Mouse (Mus musculus): ENCODE measurements around the gene Gtsf1. TPM values are rescaled to one million over a fixed set of nuclear protein-coding genes. Genes with fewer than 3 reads are reported as not detected.
A peak's percentile ranks its signal among the peaks of the same experiment; 100 is the strongest.

Gene Gtsf1
- polyA plus RNA-seq, 1 experiment from 2014 or later: not detected

DNA sequence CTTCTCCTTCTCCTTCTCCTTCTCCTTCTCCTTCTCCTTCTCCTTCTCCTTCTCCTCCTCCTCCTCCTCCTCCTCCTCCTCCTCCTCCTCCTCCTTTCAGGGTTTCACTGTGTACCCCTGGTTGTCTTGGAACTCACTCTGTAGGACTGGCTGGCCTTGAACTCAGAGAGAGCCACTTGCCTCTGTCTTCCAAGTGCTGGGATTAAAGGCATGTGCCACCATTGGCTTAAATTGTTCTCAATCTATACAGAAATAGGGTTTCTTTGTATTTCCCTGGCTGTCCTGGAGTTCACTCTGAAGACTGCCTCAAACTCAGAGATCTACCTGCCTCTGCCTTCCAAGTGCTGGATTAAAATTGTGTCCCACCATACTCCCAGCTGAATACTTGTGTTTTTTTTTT, 57.8 kb downstream of the Gtsf1 start:
- Histone ChIP-seq H3K27ac (no peak overlapping the region), H3K27me3 (peaks cover 5% of the 10 kb centered on the region; the same call in 1 of the 2 replicates), H3K9me3 (no peaks in the 10 kb centered on the region), H3K4me1 (peaks cover under 1% of the 10 kb centered on the region; the same call in 1 of the 2 replicates), H3K4me2 (no peak overlapping the region), H3K36me3 (replicated peaks) (no peaks in the 10 kb centered on the region), H3K9ac (no peak overlapping the region), H3K4me3 (replicated peaks) (no peak overlapping the region)
- ATAC-seq (ENCODE audit: low FRiP score): no peak

DNA sequence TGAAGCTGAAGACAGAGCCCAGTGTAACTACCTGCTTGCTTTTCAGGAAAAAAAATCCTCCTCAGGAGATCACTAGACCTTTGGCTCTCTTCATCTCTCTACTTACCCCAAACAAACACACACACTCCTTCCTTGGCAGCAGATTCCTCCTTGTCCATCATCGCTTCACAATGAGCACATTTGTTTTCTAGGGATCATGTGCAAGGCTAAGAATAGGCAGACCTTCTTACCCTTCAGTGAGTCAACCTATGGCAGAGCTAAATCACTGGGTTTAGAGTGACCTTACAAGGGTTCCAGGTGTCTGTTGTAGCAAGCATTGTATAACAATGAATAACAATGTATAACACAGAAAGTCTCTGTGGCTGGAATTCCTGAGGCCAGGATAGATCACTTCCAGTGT, 58.5 kb downstream of the Gtsf1 start:
- no peak overlapping the region for H3K27ac ChIP-seq
- H3K9me3 ChIP-seq: no peaks in the 10 kb centered on the region
- no peak overlapping the region for H3K4me3 ChIP-seq (replicated peaks)
- H3K27me3 ChIP-seq: peaks cover 11% of the 10 kb centered on the region; the same call in 1 of the 2 replicates
- ATAC-seq (ENCODE audit: low FRiP score): no peak
- no peaks in the 10 kb centered on the region for H3K36me3 ChIP-seq (replicated peaks)
- H3K4me2 ChIP-seq: no peak overlapping the region
- H3K9ac ChIP-seq: no peak overlapping the region
- whole genome bisulfite sequencing: 87% methylated on average over 1 of the region's 1 CpGs
- peaks cover 8% of the 10 kb centered on the region for H3K4me1 ChIP-seq

DNA sequence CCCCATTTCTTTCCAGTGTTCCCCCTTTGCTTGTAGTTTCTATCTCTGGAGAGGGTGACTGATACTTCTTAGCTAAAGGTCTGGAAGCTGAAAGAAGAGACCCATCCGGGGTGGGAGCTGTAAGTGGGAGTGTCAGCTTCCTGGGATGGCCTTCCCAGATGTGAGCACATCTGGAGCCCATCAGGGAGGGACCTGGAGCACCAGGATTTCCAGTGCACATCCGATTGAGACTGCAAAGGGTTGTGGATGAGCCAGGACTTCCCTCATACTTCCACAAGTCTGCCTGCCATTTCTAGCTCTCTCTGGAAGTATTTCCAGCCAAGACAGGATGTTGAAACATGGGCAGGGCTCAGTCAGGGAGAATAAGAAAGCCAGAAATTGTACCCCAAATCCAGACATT, 59.1 kb downstream of the Gtsf1 start:
- 62% methylated on average over 2 of the region's 2 CpGs for WGBS
- no peak overlapping the region for H3K9ac ChIP-seq
- H3K4me3 ChIP-seq (replicated peaks): no peak overlapping the region
- ATAC-seq (ENCODE audit: low FRiP score): no peak
- no peaks in the 10 kb centered on the region for H3K36me3 ChIP-seq (replicated peaks)
- peaks cover 12% of the 10 kb centered on the region for H3K4me1 ChIP-seq
- H3K4me2 ChIP-seq: no peak overlapping the region
- H3K27ac ChIP-seq: no peak overlapping the region
- peaks cover 11% of the 10 kb centered on the region; the same call in 1 of the 2 replicates for H3K27me3 ChIP-seq
- H3K9me3 ChIP-seq: no peaks in the 10 kb centered on the region

DNA sequence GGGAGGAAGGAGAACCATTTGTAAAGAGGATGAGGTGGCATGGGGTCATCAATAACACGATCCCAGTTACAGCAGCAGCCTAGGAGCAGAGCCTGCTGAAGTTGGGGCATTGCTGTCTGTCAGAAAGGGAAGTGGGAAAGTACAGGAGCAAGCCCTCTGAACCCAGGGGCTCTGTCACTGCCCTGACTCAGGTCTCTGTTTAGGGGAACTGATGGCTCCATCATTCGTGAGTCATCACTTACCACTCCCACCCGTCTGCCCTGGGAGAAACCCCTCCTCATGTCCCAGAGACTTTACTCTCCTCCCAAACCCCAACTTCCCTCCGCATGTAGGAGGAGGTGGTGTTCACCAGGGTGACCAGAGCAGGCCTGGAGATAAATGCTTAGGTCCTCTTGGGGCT, 59.8 kb downstream of the Gtsf1 start:
- 67% methylated on average over 4 of the region's 4 CpGs for WGBS
- peaks cover 19% of the 10 kb centered on the region for H3K4me1 ChIP-seq
- no peaks in the 10 kb centered on the region for H3K9me3 ChIP-seq
- H3K9ac ChIP-seq: no peak overlapping the region
- no peaks in the 10 kb centered on the region for H3K36me3 ChIP-seq (replicated peaks)
- no peak overlapping the region for H3K4me3 ChIP-seq (replicated peaks)
- H3K27me3 ChIP-seq: peaks cover 11% of the 10 kb centered on the region; the same call in 1 of the 2 replicates
- no peak overlapping the region for H3K27ac ChIP-seq
- no peak overlapping the region for H3K4me2 ChIP-seq
- ATAC-seq (ENCODE audit: low FRiP score): no peak

DNA sequence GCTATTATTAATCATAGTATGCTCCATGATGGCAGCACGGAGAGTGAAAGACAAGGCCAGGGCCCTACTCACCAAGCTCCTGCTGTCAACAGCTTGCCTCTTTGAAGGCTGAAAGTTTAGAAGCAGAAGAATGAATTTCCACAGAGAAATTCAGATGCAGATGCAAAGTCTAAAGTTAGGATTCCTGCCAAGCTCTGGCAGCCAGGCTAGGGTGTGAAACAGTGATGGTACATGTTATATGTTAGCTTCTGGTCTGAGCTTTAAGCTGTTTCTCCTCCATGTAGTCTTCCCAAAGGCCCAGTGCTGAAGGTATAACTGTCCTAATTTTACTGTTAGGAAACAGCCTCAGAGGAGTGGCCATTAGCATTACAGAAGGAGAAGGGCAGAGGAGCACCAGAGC, 61.1 kb downstream of the Gtsf1 start:
- H3K27me3 ChIP-seq: peaks cover 16% of the 10 kb centered on the region; the same call in 1 of the 2 replicates
- no peaks in the 10 kb centered on the region for H3K36me3 ChIP-seq (replicated peaks)
- H3K4me1 ChIP-seq: peaks cover 30% of the 10 kb centered on the region
- 86% methylated on average over 1 of the region's 1 CpGs for WGBS
- H3K9me3 ChIP-seq: no peaks in the 10 kb centered on the region
- H3K27ac ChIP-seq: no peak overlapping the region
- H3K4me2 ChIP-seq: no peak overlapping the region
- ATAC-seq (ENCODE audit: low FRiP score): no peak
- H3K9ac ChIP-seq: no peak overlapping the region
- no peak overlapping the region for H3K4me3 ChIP-seq (replicated peaks)

DNA sequence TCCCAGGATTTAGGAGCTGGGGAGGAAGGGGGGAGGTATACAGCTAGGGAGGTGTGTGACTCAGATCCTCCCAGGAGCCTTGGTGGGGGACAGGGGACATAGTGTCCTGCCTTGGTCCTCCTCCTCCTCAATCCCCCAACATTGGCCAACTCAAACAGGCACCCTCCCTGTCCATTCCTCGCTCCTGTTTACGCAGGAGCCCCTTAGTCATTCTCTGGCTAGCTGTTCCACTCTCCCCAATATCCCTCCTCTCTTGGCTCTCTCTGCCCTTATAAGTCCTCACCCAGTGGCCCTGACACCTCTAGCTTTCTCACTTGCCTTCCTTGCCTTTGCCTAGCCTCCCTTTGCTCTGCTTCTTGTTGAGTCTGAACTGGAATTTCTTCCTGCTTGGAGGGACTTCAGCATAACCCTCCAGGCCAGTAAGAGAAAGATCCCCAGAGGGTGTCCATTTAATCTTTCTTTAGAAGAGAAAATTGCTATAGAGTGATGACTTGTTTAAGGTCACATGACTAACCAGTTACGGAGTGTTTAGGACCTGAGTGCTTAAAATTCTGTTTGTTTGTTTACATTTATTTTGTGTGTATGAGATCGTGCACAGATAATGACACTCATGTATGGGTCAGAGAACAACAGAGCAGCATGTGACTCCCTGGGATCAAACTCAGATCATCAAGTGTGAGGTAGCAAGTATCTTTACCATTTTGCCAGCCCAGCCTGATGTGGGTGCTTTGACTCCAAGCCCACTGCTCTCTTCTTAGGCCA, 61.9 kb downstream of the Gtsf1 start:
- 81% methylated on average over 4 of the region's 4 CpGs for WGBS
- Histone ChIP-seq H3K4me3 (replicated peaks) (no peak overlapping the region), H3K27ac (no peak overlapping the region), H3K9ac (no peak overlapping the region), H3K9me3 (no peaks in the 10 kb centered on the region), H3K27me3 (peaks cover 17% of the 10 kb centered on the region; the same call in 1 of the 2 replicates), H3K4me1 (peaks cover 30% of the 10 kb centered on the region), H3K36me3 (replicated peaks) (no peaks in the 10 kb centered on the region), H3K4me2 (no peak overlapping the region)
- no peak for ATAC-seq (ENCODE audit: low FRiP score)

DNA sequence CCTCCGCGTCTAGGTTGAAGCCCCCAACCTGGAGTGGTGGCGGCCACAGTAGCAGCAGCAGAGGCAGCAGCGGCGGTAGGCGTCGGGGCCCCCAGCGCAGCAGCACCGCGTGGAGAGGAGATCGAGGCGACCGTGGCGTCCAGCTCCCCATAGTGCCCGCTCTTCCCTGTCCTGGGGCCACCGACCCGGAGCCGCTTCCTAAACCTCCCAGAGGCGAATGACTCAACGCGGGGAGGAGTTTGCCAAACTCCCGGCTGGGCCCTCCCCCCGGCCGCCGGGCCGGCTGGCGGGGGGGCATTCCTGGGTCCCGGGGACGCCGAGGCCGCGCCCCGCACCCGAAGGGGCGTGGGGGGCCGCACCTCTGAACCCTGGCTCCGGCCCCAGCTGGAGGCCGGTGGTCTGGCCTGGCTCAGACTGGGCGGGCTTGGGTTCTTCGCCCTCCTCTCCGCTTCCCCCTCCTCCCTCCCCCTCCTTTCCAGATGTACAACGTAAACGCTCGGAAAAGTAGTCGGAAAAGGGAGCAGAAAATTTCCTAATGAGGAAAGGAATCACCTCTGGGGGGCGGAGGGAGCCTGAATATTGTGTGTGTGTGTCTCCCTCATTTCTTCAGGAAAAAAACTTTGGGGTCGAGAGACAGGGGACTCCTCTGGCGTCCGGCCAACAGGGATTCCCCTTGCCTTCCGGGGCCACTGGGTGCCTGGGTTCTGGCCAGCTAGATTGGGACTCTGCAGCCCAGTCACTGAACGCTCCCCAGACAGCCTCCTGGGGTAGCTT, 63.7 kb downstream of the Gtsf1 start, which contains the start of gene Itga5:
TSS of gene Itga5 (minus strand) at position 388 of the 774 bp plus-strand sequence.
- H3K36me3 ChIP-seq (replicated peaks): no peaks in the 10 kb centered on the region
- H3K27me3 ChIP-seq: peaks cover 17% of the 10 kb centered on the region; the same call in 1 of the 2 replicates
- H3K4me2 ChIP-seq: peak within 1 kb of the TSS; percentile 96
- H3K9ac ChIP-seq: peak within 1 kb of the TSS; percentile 74
- peak within 1 kb of the TSS; percentile 63 for H3K4me3 ChIP-seq (replicated peaks)
- peaks cover 30% of the 10 kb centered on the region for H3K4me1 ChIP-seq
- peak within 1 kb of the TSS; percentile 57 for H3K27ac ChIP-seq
- ATAC-seq (ENCODE audit: low FRiP score): peak; percentile 73
- under 1% methylated on average over 50 of the region's 51 CpGs for WGBS
- no peaks in the 10 kb centered on the region for H3K9me3 ChIP-seq

DNA sequence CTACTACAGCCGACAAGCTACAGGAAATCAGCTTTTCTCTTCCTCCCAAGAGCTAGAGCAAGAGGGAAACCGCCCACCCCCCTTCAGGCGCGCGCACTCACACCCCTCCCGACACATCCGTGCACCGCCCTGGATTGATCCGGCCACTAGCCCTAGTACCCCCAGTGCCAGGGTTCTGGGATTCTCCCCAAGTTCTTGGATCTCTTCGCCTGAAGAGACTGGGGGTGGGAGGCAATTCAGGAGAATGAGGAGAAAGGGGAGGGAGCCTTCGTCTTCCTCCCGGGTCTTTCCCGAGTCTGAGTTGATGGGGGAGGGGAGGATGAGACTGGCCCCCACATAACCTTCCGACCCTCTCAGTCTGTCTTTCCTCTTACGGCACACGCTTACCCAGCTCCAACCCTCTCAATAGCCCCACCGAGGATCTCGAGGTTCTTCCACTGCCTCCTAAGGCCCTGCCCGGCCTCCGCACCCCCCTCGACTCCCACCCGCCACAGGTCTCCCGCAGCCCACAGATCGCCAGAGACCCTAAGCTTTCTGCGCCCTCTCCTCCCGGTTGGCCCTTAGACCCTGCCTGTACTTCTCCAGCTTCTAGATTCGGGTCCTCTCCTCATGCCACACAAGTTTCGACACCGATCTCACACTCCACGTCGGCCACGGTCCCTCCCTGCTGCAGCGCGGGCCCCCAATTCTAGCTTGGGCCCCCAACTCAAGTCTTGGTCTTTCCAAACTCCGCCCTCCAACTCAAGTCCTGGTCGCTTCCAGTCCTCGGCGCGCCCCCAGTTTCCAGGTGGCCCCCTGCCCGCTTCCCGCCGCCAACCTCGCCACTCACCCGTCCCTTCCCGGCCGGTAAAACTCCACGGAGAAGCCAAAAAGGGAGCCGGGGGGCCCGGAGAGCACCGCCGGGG, 64.5 kb downstream of the Gtsf1 start:
- under 1% methylated on average over 51 of the region's 51 CpGs for WGBS
- H3K36me3 ChIP-seq (replicated peaks): no peaks in the 10 kb centered on the region
- H3K4me2 ChIP-seq: peak overlapping the region; percentile 96
- no peaks in the 10 kb centered on the region for H3K9me3 ChIP-seq
- peak overlapping the region; percentile 63 for H3K4me3 ChIP-seq (replicated peaks)
- peaks cover 17% of the 10 kb centered on the region; the same call in 1 of the 2 replicates for H3K27me3 ChIP-seq
- H3K27ac ChIP-seq: peak overlapping the region; percentile 57
- H3K9ac ChIP-seq: peak overlapping the region; percentile 74
- ATAC-seq (ENCODE audit: low FRiP score): peak; percentile 65
- peaks cover 30% of the 10 kb centered on the region for H3K4me1 ChIP-seq

DNA sequence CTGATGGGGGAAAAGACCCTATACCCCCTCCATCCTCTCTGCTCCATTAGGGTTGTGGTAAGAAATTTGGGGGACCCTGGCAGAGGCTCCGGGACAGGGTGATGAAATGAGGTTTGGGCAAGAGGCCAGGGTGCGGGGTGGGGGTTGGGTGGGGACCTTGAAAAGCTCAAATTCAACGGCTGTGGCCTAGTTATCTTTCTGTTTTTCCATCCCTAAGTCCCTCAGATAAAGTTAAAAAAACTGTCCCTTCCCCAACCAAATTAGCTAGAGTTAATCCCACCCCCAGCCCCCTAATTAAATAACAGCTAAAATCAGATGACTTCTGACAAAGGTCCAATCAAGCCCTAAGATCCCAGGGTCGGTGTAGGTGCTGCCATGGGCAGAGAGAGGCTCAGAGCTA, 65.5 kb downstream of the Gtsf1 start:
- Histone ChIP-seq H3K27me3 (peaks cover 17% of the 10 kb centered on the region; the same call in 1 of the 2 replicates), H3K4me3 (replicated peaks) (peak overlapping the region; percentile 63), H3K4me2 (peak overlapping the region; percentile 96), H3K9ac (no peak overlapping the region), H3K4me1 (peaks cover 30% of the 10 kb centered on the region), H3K27ac (no peak overlapping the region), H3K36me3 (replicated peaks) (no peaks in the 10 kb centered on the region), H3K9me3 (no peaks in the 10 kb centered on the region)
- no peak for ATAC-seq (ENCODE audit: low FRiP score)
- WGBS: 44% methylated on average over 4 of the region's 4 CpGs

DNA sequence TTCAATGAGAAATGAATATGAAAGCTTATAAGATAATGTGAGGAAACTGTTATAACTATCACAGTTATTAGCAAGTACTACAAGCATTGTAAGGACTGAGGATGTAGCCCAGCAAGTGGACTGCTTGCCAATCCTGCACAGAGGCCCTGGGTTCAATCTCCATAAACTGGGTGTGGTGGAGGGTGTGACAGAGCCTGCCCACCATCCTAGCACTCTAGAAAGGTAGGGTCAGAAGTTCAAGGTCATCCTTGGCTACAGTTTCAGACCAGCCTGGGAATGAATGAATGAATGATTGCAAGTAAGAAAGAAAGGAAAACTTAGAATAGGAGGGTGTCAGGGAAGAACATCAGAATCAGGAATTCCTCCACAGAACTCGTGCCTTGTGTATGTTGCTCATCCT, 66.5 kb downstream of the Gtsf1 start:
- 49% methylated on average over 1 of the region's 1 CpGs for WGBS
- Histone ChIP-seq H3K27ac (no peak overlapping the region), H3K27me3 (peaks cover 17% of the 10 kb centered on the region; the same call in 1 of the 2 replicates), H3K9me3 (no peaks in the 10 kb centered on the region), H3K4me3 (replicated peaks) (no peak overlapping the region), H3K4me1 (peaks cover 34% of the 10 kb centered on the region), H3K4me2 (no peak overlapping the region), H3K9ac (no peak overlapping the region), H3K36me3 (replicated peaks) (no peaks in the 10 kb centered on the region)
- no peak for ATAC-seq (ENCODE audit: low FRiP score)

DNA sequence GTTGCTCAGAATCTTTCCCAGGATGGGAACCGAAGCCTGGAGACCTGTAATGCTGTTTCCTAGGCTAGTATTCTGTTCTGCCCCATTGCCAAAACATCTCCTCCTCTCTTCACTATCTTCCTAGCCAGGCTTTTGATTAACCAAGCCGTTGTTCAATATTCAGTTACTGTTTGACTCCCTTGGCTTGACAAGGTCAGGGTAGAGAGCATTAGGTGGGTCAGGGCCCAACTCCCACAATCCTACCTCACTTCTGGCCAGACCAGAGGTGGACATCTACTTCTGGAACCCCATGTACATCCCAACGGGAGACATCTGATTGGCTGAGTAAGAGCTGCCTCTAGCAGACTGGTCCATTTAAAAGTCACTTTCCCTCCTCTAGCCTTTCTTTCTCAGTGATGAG, 67.3 kb downstream of the Gtsf1 start:
- Histone ChIP-seq H3K27me3 (peaks cover 16% of the 10 kb centered on the region; the same call in 1 of the 2 replicates), H3K9ac (no peak overlapping the region), H3K9me3 (no peaks in the 10 kb centered on the region), H3K4me3 (replicated peaks) (no peak overlapping the region), H3K4me1 (peaks cover 35% of the 10 kb centered on the region), H3K27ac (no peak overlapping the region), H3K4me2 (no peak overlapping the region), H3K36me3 (replicated peaks) (no peaks in the 10 kb centered on the region)
- 94% methylated on average over 3 of the region's 3 CpGs for WGBS
- ATAC-seq (ENCODE audit: low FRiP score): no peak

DNA sequence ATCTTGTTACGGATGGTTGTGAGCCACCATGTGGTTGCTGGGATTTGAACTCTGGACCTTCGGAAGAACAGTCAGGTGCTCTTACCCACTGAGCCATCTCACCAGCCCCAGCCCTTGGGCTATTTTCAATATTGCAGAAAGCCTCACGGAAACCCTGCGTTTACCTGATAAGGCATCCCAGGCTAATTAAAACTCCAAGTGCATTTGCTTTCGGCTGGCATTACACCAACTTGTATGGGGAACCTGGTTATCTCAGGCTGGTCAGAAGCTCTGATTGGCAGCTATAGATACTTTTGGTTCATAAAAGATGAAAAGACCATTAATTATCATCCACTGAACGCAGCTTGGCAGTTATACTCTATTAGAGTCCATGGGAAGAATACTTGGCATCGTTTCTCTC, 67.9 kb downstream of the Gtsf1 start:
- Histone ChIP-seq H3K27me3 (peaks cover 10% of the 10 kb centered on the region; the same call in 1 of the 2 replicates), H3K4me3 (replicated peaks) (no peak overlapping the region), H3K9me3 (no peaks in the 10 kb centered on the region), H3K27ac (no peak overlapping the region), H3K36me3 (replicated peaks) (no peaks in the 10 kb centered on the region), H3K9ac (no peak overlapping the region), H3K4me2 (no peak overlapping the region), H3K4me1 (peaks cover 34% of the 10 kb centered on the region)
- ATAC-seq (ENCODE audit: low FRiP score): no peak
- WGBS: 90% methylated on average over 7 of the region's 7 CpGs

All from forebrain, embryonic 12.5 days (tissue).